Mouse (Mus musculus) heart, adult 2 months (tissue): ENCODE data around the gene Apoa1.

ENCODE experiments used
- EP300 ChIP-seq: fragments of 200-500 bp; IDR thresholded peaks from 2 replicates; pipeline ENCODE4 v1.6.1; 2011; ENCODE audit warnings: low read depth, low read length, control low read depth; ENCODE audit not compliant: insufficient read depth
- POLR2A ChIP-seq: fragments of 200-500 bp; IDR thresholded peaks from 2 replicates; pipeline ENCODE4 v1.6.1; 2011; ENCODE audit warnings: mild to moderate bottlenecking, low read depth, low read length, control low read depth; ENCODE audit not compliant: insufficient read depth

DNA sequence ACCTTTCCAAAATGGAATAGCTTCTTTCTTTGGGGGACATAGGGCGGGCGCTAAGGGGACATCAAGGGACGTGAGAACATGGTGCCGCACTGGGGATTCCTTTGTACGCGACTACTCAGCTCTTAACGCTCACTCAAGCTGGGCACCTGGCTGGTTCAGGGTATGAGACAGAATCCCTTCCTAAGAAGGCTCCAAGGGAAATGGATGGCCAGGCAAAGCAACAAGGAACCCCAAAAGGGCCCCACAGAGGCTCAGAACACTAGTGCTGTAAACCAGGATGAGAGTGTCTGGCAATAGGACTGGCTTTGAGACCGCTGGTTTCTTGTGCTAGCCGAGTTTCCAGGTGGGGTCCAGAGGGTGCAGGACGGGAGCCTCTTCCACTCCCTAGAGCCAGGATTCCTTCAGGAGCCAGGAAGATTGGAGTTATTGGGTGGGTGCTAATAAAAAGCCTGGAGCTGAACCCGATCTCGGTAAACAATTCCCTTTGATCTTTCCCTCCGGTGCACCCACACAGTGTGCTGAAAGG lies 2.1 kb downstream of the Apoa1 start:
- TF ChIP-seq EP300 (no peak), POLR2A (no peak)
